Mouse (Mus musculus) megakaryocyte, adult 5-6 weeks (primary cell): ENCODE measurements at regions not wholly inside any gene's neighbourhood (a gene's known extent, or its start where the extent isn't known, plus 50 kb on each side); places are given as distances from the start of the nearest gene placed in this dataset.
"Not testable (repeated sequence)": the region's sequence is repeated elsewhere in the genome, so short reads cannot be mapped to it uniquely, and the experiment has no call there.

Source experiments
- ATAC-seq: 2 replicates; pipeline ENCODE4 v1.8.0; 2016; ENCODE audit warnings: mild to moderate bottlenecking, inconsistent platforms; ENCODE audit not compliant: poor library complexity, severe bottlenecking

- no peak for ATAC-seq
Observed at GRCm38 (mm10) chr8:34664429-34664828, 552.9 kb upstream of the Gm10131 start.

- ATAC-seq: no peak
Observed at GRCm38 (mm10) chr8:34662532-34662931, 551.0 kb upstream of the Gm10131 start.

- ATAC-seq: peak; percentile 63
Observed at GRCm38 (mm10) chr8:34651750-34652149, 540.2 kb upstream of the Gm10131 start.

DNA sequence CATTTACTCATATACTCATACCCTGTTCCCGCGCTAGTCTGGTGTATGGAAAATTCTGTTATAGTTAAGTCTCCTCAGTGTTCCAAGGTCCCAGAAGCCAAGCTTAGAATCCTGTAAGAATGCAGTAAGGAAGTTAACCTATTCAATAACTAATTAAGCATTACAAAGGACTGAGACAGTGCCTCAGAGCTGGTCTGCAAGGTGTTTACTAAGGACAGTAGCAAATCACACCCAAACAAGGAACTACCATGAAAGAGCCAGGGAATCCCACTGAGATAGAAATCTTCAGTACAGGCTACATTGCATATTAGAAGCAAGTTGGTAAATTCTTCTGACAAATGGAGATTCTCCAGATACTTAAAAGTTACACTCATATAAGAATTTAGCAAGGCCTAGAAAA, 516.7 kb upstream of the Gm10131 start:
- ATAC-seq: not testable (repeated sequence)

- ATAC-seq: no peak
Observed at GRCm38 (mm10) chr8:34625670-34626069, 514.1 kb upstream of the Gm10131 start.

GRCm38 (mm10) chr8:34623783-34624182, 512.2 kb upstream of the Gm10131 start:
- peak; percentile 62 for ATAC-seq

DNA sequence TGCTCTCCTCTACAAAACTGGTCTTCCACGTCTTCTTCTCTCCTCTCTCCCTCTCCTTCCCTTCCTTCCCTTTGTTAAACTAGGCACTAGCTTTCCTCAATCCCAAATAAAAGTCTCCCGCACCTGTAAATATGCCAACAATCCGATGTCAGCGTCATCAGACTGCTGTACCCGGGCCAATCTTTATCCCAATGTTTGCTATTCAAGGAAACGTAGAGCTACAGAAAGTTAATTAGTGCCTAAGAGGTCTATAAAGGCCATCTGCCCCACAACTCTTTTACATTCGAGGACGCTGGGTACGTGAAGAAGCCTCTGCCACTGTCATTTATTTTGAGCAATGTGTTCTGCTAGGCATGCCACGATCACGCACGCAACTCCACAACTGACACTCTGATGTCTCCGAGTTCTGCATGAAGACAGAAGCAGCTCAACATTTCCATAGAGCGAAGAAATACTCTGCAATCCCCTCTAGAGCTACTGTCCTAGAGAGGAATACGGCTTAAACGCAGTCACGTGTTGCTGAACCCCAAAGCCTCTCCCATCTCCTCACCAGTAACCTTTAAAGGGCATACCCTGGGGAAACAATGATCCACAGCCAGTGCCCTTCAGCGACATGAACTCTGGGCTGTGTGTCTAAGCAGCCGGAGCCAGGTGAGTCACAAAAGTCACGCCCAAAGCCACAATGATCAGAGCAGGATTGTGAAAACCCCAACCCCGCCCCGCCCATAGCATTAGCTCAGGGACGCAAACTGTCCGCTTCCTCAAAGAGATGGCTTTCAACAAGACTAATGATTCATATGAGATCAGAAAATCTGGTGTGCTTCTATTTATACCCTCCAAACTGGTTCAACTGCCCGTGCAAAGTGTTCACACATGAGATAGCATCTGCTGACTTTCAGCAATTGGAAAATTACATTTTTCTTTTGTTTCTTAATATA, 510.9 kb upstream of the Gm10131 start:
- peak; percentile 92 for ATAC-seq

DNA sequence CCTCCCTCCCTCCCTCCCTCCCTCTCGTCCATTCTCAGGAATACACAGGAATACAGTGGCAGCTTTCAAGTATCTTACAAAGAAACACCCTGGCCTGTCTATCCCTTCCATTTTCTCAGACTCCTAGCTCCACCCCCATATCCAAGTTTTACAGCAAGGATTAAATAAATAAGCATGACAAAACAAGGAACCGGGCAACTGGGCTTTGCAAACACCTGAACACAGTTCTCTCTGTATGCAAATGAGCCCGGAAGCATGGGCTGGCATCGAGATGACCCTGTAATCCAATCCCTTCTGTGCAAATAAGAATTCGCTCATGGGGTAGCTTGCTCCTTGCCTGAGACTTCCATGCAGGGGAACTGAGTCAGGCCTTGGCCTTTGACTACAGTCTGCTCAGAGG, 506.5 kb upstream of the Gm10131 start:
- no peak for ATAC-seq

GRCm38 (mm10) chr8:34614987-34615386, 503.4 kb upstream of the Gm10131 start:
- no peak for ATAC-seq

GRCm38 (mm10) chr8:34614031-34614526, 502.5 kb upstream of the Gm10131 start:
- ATAC-seq: peak; percentile 63

DNA sequence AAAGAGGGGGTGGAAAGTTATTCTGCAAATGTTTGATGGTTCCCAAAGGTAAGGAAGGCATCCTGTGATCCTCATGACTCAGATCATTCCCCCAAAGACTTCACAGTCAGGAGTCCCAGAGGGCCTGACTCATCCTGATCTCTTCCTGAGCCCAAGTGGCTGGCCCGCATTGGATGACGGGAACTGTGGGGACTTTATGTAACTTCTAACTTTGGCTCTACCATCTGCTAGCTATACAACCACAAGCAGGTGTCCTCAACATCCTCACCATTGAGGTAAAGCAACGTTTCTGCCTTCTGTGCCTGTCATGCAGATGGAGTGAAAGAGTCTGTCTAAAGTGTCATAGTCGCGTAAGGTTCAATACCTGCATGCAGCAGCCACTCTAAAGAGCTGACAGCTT, 501.6 kb upstream of the Gm10131 start:
- ATAC-seq: no peak

DNA sequence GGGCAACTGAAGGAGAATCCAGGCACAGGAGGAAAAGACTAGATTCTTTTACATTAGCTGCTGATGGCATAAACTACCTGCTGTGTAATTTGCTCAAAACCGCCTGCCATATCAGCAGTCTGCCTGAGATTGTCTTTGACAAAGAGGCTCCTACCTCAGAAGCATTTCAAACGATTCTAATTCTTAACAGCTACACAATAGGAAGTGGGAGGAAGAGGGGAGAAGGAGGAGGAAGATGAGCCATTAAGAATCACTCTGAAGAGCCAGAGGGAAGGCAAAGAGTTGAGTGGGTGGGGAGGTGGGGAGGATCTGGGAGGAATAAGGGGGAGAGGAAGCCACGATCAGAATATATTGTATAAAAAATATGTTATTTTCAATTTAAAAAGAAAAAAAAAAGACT, 500.9 kb upstream of the Gm10131 start:
- no peak for ATAC-seq

GRCm38 (mm10) chr8:34610186-34610585, 498.6 kb upstream of the Gm10131 start:
- ATAC-seq: no peak

GRCm38 (mm10) chr8:34607426-34607825, 495.9 kb upstream of the Gm10131 start:
- no peak for ATAC-seq

- no peak for ATAC-seq
Observed at GRCm38 (mm10) chr8:34605031-34605430, 493.5 kb upstream of the Gm10131 start.

DNA sequence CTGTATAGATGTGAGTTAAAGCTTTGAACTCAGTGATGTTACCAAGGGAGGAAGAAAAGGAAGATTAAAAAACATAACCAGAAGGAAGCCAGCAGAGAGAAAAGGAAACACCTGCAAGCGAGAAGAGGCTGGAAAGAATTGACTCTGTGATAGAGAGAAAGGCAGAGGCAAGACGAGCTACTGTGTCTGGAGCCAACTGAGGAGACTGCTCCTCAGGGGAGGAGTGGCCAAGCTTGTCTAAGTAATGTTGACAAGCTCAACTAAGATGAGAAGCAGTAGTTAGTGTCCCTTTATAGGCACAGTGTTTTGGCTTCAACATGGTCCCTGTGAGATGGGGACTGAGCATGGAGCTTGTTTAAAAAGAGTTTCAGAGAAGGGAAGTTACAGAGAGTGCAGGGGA, 493.0 kb upstream of the Gm10131 start:
- no peak for ATAC-seq

DNA sequence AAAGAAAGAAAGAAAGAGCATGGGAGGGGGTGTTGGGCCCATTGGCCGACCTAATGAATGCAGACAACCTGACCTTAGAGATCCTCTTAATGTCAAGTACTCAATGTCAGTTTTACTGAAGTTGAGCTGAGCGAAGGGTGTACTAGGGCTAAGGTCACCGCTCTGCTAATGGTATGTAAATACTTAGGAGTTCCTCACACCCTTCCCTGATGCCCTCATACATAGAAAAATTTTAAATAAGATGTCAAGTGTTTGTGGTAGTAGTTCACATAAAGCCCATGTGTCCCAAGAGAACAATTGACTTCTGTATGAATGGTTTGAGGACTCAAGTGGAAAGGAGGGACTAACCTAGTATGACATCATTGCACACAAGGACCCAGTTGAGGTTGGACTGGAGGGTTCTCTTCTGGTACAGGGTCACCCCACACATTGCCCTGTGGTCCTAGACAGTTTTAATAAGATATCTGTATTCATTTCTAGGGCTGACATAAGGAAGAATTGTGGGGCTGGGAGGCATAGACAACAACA, 490.0 kb upstream of the Gm10131 start:
- no peak for ATAC-seq

GRCm38 (mm10) chr8:34600880-34601279, 489.3 kb upstream of the Gm10131 start:
- peak; percentile 91 for ATAC-seq

DNA sequence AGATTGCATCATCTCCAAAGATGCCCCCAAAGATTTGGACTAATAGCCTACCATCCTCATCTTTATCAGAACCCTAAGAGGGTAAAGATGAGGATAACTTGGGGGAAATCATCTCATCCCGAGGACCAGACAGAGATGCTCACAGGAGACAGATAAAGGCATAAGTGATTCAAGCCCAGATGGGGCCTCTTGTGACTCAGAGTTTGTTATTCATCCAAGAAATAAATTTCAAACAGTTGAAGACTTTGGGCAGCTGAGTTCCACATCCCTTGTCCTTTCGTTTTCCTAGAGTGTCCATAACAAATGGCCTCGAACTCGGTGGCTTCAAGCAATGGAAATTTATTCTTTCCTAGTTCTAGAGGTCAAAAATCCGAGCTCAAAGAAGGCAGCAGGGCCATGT, 485.1 kb upstream of the Gm10131 start:
- no peak for ATAC-seq

GRCm38 (mm10) chr8:34590976-34591749, 479.6 kb upstream of the Gm10131 start:
- ATAC-seq: no peak

- ATAC-seq: no peak
Observed at GRCm38 (mm10) chr8:34578043-34578442, 466.5 kb upstream of the Gm10131 start.
